Mouse (Mus musculus) kidney, adult 2 months (tissue): Measurements from ENCODE around the gene Pbld1. TPM values are rescaled to one million over a fixed set of nuclear protein-coding genes. Genes with fewer than 3 reads are reported as not detected.
"Not testable (repeated sequence)": the region's sequence is repeated elsewhere in the genome, so short reads cannot be mapped to it uniquely, and the experiment has no call there.

Experiments
- DNase-seq: peaks from one replicate; pipeline ENCODE4 v3.0.0; 2021
- H3K27ac ChIP-seq: fragments of 200-500 bp; 2 replicates; pipeline ENCODE4 v1.5.1; 2012; ENCODE audit warnings: low read depth, low read length, control low read depth, inconsistent platforms; ENCODE audit not compliant: insufficient read depth
- H3K27me3 ChIP-seq: fragments of 200-500 bp; replicated peaks from 2 replicates; pipeline ENCODE4 v1.6.1; 2012; ENCODE audit warnings: mild to moderate bottlenecking, moderate library complexity, low read length, inconsistent platforms; ENCODE audit not compliant: control insufficient read depth, insufficient read depth
- H3K36me3 ChIP-seq: fragments of 200-500 bp; 2 replicates; pipeline ENCODE4 v1.6.1; 2012; ENCODE audit warnings: mild to moderate bottlenecking, moderate library complexity, low read length, inconsistent platforms; ENCODE audit not compliant: control insufficient read depth, insufficient read depth
- H3K4me1 ChIP-seq: fragments of 200-500 bp; 2 replicates; pipeline ENCODE4 v1.6.1; 2011; ENCODE audit warnings: low read length; ENCODE audit not compliant: control insufficient read depth, insufficient read depth
- H3K4me3 ChIP-seq: fragments of 200-500 bp; 2 replicates; pipeline ENCODE4 v1.5.1; 2011; ENCODE audit warnings: mild to moderate bottlenecking, low read depth, low read length, control low read depth; ENCODE audit not compliant: insufficient read depth
- CTCF ChIP-seq: fragments of 200-500 bp; conservative IDR thresholded peaks from 2 replicates; pipeline ENCODE4 v1.5.1; 2011; ENCODE audit warnings: low read depth, mild to moderate bottlenecking, control low read depth, low read length, moderate library complexity, mixed read lengths; ENCODE audit not compliant: insufficient read depth, insufficient read length
- POLR2A ChIP-seq: fragments of 200-500 bp; IDR thresholded peaks from one replicate; pipeline ENCODE4 v1.6.1; 2011; ENCODE audit warnings: low read depth, low read length, control low read depth
- WGBS: fragments of 180-500 bp; shearing (Covaris S2); methylation state at CpG from one replicate; pipeline ENCODE4 v1.1.7; 2018; 5-methylcytosine and 5-hydroxymethylcytosine counted together
- polyA plus RNA-seq: library from polyadenylated mRNA; depleted of rRNA; stranded (reverse); fragments of >200 nt; gene quantifications from 2 replicates; pipeline ENCODE4 v1.2.3, GENCODE M21; 2012

The Pbld1 gene
- polyA plus RNA-seq, 1 experiment: 168 TPM

- TF ChIP-seq POLR2A (no peak), CTCF (no peak)
- no peaks in the 10 kb centered on the region for H3K36me3 ChIP-seq
- no peak overlapping the region for H3K4me3 ChIP-seq
- H3K27ac ChIP-seq: no peak overlapping the region
- H3K27me3 ChIP-seq: no peaks in the 10 kb centered on the region
- DNase-seq: peak; percentile 72
- 58% methylated on average over 5 of the region's 5 CpGs for WGBS
- H3K4me1 ChIP-seq: peaks cover 7% of the 10 kb centered on the region; the same call in 1 of the 2 replicates
Observed at GRCm38 (mm10) chr10:63039867-63040628, 19.9 kb upstream of the Pbld1 start.

DNA sequence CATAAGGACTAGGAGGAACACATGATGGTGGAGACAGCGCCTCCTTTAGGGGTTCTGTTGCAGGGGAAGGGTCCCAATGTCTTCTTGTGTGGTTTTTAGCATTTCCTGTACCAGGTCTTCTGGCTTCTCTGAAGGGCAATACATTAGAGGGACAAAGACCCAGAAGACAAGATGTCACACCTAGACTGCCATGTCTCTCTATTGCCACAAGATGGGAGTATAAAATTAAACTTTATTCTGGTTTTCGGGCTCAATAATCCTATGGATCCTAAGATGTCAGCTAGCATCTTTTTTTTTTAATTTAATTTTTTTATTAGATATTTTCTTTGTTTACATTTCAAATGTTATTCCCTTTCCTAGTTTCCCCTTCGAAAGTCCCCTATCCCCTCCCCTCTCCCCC, 16.8 kb upstream of the Pbld1 start:
- 69% methylated on average over 3 of the region's 3 CpGs for WGBS
- no peaks in the 10 kb centered on the region for H3K36me3 ChIP-seq
- no peak overlapping the region for H3K27ac ChIP-seq
- no peak for TF ChIP-seq POLR2A
- no peak for TF ChIP-seq CTCF
- no peak overlapping the region for H3K4me3 ChIP-seq
- DNase-seq: no peak
- peaks cover 7% of the 10 kb centered on the region; the same call in 1 of the 2 replicates for H3K4me1 ChIP-seq
- H3K27me3 ChIP-seq: no peaks in the 10 kb centered on the region

DNA sequence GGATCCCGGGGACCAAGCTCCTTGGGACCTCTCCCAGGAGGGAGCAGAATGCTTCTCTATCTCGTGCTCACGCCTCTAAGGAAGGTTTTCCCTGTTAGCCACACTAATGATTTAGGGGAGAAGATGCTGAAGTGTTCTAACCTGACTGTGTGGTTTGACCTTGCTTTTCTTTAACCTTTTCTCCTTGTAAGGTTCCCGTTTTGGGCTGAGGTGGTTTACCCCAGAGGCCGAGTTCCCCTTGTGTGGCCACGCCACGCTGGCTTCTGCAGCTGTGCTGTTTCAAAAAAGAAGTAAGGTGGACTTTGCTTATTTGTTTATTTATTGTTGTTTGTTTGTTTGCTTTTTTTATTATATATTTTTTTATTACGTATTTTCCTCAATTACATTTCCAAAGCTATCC, 12.2 kb upstream of the Pbld1 start:
- Histone ChIP-seq H3K27me3 (no peaks in the 10 kb centered on the region), H3K27ac (no peak overlapping the region), H3K4me3 (no peak overlapping the region), H3K4me1 (peaks cover 3% of the 10 kb centered on the region; the same call in 1 of the 2 replicates), H3K36me3 (no peaks in the 10 kb centered on the region; the same call in 1 of the 2 replicates)
- TF ChIP-seq CTCF: no peak
- no peak for TF ChIP-seq POLR2A
- 88% methylated on average over 8 of the region's 8 CpGs for WGBS
- no peak for DNase-seq

DNA sequence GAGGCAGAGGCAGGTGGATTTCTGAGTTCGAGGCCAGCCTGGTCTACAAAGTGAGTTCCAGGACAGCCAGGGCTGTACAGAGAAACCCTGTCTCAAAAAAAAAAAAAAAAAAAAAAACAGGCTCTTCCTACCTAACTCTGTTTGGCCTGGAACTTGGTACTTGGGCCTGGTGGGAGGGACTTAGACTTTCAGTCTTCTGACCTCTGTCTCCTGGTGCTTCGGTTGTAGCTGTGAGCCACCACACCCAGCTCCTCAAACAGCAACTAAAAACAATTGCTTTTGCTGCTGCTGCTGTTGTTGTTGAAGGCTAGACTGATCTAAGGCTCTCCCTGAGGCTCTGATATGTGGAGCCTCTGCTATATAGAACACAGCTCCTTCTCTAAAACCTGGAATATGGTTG, 10.9 kb upstream of the Pbld1 start:
- TF ChIP-seq POLR2A (no peak), CTCF (no peak)
- H3K4me3 ChIP-seq: no peak overlapping the region
- 50% methylated on average over 2 of the region's 2 CpGs for WGBS
- H3K4me1 ChIP-seq: peaks cover 3% of the 10 kb centered on the region; the same call in 1 of the 2 replicates
- no peaks in the 10 kb centered on the region; the same call in 1 of the 2 replicates for H3K36me3 ChIP-seq
- no peaks in the 10 kb centered on the region for H3K27me3 ChIP-seq
- peak; percentile 78 for DNase-seq
- peak overlapping the region; percentile 29; the same call in 1 of the 2 replicates for H3K27ac ChIP-seq

GRCm38 (mm10) chr10:63051267-63051666, 8.7 kb upstream of the Pbld1 start:
- Histone ChIP-seq H3K36me3 (no peaks in the 10 kb centered on the region; the same call in 1 of the 2 replicates), H3K4me3 (no peak overlapping the region), H3K27me3 (no peaks in the 10 kb centered on the region), H3K27ac (no peak overlapping the region), H3K4me1 (peaks cover 3% of the 10 kb centered on the region; the same call in 1 of the 2 replicates)
- DNase-seq: no peak
- 74% methylated on average over 7 of the region's 7 CpGs for WGBS
- no peak for TF ChIP-seq POLR2A
- no peak for TF ChIP-seq CTCF

DNA sequence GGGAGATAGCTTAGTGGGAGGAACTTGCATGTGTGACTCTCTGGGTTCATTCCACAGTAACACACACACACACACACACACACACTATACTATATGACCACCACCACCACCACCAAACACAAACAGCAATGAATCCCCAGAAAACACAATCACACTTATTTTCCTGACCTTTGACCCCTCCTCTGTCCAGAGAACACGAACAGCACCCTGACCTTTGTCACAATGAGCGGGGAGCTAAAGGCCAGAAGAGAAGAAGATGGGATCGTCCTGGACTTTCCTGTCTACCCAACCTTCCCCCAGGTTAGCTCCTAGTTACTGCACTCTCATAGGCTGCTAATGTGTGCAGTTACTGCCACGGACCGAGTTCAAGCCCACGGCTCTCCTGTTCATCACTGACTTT, 8.0 kb upstream of the Pbld1 start:
- TF ChIP-seq POLR2A: no peak
- TF ChIP-seq CTCF: no peak
- Histone ChIP-seq H3K27ac (no peak overlapping the region), H3K4me3 (no peak overlapping the region), H3K36me3 (no peaks in the 10 kb centered on the region; the same call in 1 of the 2 replicates), H3K27me3 (no peaks in the 10 kb centered on the region), H3K4me1 (peaks cover 6% of the 10 kb centered on the region; the same call in 1 of the 2 replicates)
- peak; percentile 48 for DNase-seq
- WGBS: 74% methylated on average over 6 of the region's 6 CpGs

DNA sequence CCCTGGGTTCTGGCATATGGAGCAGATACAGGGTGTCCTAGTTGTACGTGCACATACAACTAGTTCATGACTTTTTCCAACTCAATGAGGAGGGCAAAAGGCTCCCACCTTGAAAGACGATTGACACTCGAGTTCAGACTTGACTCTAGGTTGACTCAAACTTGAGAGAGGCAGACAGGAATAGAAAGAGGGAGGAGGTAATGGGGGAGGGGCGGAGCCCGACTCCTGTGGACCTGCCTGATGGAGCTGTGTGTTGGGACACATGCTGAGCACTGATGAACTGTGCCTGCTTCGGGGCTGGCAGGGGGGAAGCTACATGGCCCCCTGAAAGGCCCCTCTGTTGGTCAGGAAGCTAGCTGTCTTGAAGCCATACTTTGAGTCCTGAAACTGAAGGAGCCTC, 7.0 kb upstream of the Pbld1 start:
- Histone ChIP-seq H3K4me3 (no peak overlapping the region), H3K27ac (no peak overlapping the region), H3K4me1 (peaks cover 6% of the 10 kb centered on the region; the same call in 1 of the 2 replicates), H3K36me3 (no peaks in the 10 kb centered on the region; the same call in 1 of the 2 replicates), H3K27me3 (no peaks in the 10 kb centered on the region)
- TF ChIP-seq POLR2A (no peak), CTCF (no peak)
- no peak for DNase-seq
- 68% methylated on average over 6 of the region's 6 CpGs for WGBS

- 88% methylated on average over 6 of the region's 6 CpGs for WGBS
- H3K36me3 ChIP-seq, H3K4me3 ChIP-seq, H3K27ac ChIP-seq, H3K27me3 ChIP-seq, DNase-seq, H3K4me1 ChIP-seq: not testable (repeated sequence)
Observed at GRCm38 (mm10) chr10:63054071-63054470, 5.9 kb upstream of the Pbld1 start.
